Comparison of ENCODE assay signal across 10 mouse cellular contexts in genomic region chr3:107103041-107103440, GRCm38 (mm10). TPM values are rescaled to one million over a fixed set of nuclear protein-coding genes. Genes with fewer than 3 reads are reported as not detected.
DNase-seq lines count a peak whose midpoint lies in the region; ATAC-seq lines count a peak whose summit lies in the region.
"Had no signal": no experiment of that assay in that cellular context is flagged by ENCODE, and none has a peak within 500 bp of the region (broad histone marks: within the 10 kb centered on the region; RNA-seq: fewer than 3 reads in every experiment).

No protein-coding gene starts in this region.

- H3K9ac ChIP-seq in heart, embryonic 14.5 days (ENCODE audit: low read length): no peak overlapping the region
- H3K9ac ChIP-seq in embryonic facial prominence, embryonic 14.5 days (ENCODE audit: low read depth, low read length): no peak overlapping the region
- no peak overlapping the region for H3K9ac ChIP-seq in limb, embryonic 15.5 days
- H3K9ac ChIP-seq: liver, embryonic 13.5 days had no signal

- no peak overlapping the region for H3K27ac ChIP-seq in heart, embryonic 14.5 days (replicated peaks in 1 of 2; ENCODE audit: control insufficient read depth in 1 of 2, insufficient read depth in 1 of 2, low read depth in 2 of 2, low read length in 2 of 2)
- H3K27ac ChIP-seq in heart, embryonic 10.5 days: no peak overlapping the region
- H3K27ac ChIP-seq in brown adipose tissue, adult 24 weeks (replicated peaks; ENCODE audit: low read depth, low read length): no peak overlapping the region
- no peak overlapping the region for H3K27ac ChIP-seq in embryonic facial prominence, embryonic 14.5 days (replicated peaks; ENCODE audit: low read depth, low read length)
- no peak overlapping the region for H3K27ac ChIP-seq in limb, embryonic 15.5 days
- H3K27ac ChIP-seq: kidney, postnatal 0 days; liver, embryonic 13.5 days had no signal

- peaks cover 62% of the 10 kb centered on the region for H3K27me3 ChIP-seq in heart, embryonic 14.5 days (ENCODE audit: control insufficient read depth, insufficient read depth, low read length)
- peaks cover 72% of the 10 kb centered on the region for H3K27me3 ChIP-seq in heart, embryonic 10.5 days (ENCODE audit: insufficient read depth, poor library complexity, severe bottlenecking)
- H3K27me3 ChIP-seq in embryonic facial prominence, embryonic 14.5 days (replicated peaks; ENCODE audit: control insufficient read depth, insufficient read depth, low read length): peaks cover 53% of the 10 kb centered on the region
- peaks cover 77% of the 10 kb centered on the region for H3K27me3 ChIP-seq in limb, embryonic 15.5 days

- H3K4me1 ChIP-seq in heart, embryonic 14.5 days (ENCODE audit: control insufficient read depth in 2 of 2, insufficient read depth in 2 of 2, low read length in 2 of 2): peaks cover 4 to 11% of the 10 kb centered on the region in 2 experiments; a peak in 3 of 4 replicates
- H3K4me1 ChIP-seq in heart, embryonic 10.5 days: peaks cover 21% of the 10 kb centered on the region
- H3K4me1 ChIP-seq in brown adipose tissue, adult 24 weeks (ENCODE audit: control insufficient read depth, insufficient read depth, insufficient read length, low read length): peaks cover 3% of the 10 kb centered on the region; the same call in 1 of the 2 replicates
- H3K4me1 ChIP-seq in embryonic facial prominence, embryonic 14.5 days (ENCODE audit: control insufficient read depth, insufficient read depth, low read length): peaks cover 8% of the 10 kb centered on the region; the same call in 1 of the 2 replicates
- peaks cover 19% of the 10 kb centered on the region for H3K4me1 ChIP-seq in limb, embryonic 15.5 days
- H3K4me1 ChIP-seq: liver, embryonic 13.5 days had no signal

- no peaks in the 10 kb centered on the region for H3K36me3 ChIP-seq in heart, embryonic 14.5 days (ENCODE audit: control insufficient read depth, insufficient read depth, low read length)
- H3K36me3 ChIP-seq in heart, embryonic 10.5 days: no peaks in the 10 kb centered on the region
- H3K36me3 ChIP-seq in embryonic facial prominence, embryonic 14.5 days (ENCODE audit: control insufficient read depth, insufficient read depth, low read length): no peaks in the 10 kb centered on the region
- H3K36me3 ChIP-seq in limb, embryonic 15.5 days: no peaks in the 10 kb centered on the region
- H3K36me3 ChIP-seq: liver, embryonic 13.5 days had no signal

- H3K4me2 ChIP-seq in heart, embryonic 14.5 days (ENCODE audit: low read length): peak overlapping the region; percentile 99; the same call in 1 of the 2 replicates
- H3K4me2 ChIP-seq in embryonic facial prominence, embryonic 14.5 days (ENCODE audit: low read depth, low read length): peak overlapping the region; percentile 98; the same call in 1 of the 2 replicates
- H3K4me2 ChIP-seq in limb, embryonic 15.5 days: peak overlapping the region; percentile 97; the same call in 1 of the 2 replicates

- H3K4me3 ChIP-seq in heart, embryonic 14.5 days (ENCODE audit: control insufficient read depth in 1 of 2, insufficient read depth in 1 of 2, low read depth in 1 of 2, low read length in 2 of 2): no peak overlapping the region
- H3K4me3 ChIP-seq in heart, embryonic 10.5 days: no peak overlapping the region
- 0 out of 2 replicates have a peak overlapping the region, but pooled peaks have one; percentile 57 for H3K4me3 ChIP-seq in brown adipose tissue, adult 24 weeks (ENCODE audit: insufficient read depth, low read depth, low read length)
- peak overlapping the region; percentile 57; the same call in 1 of the 2 replicates for H3K4me3 ChIP-seq in embryonic facial prominence, embryonic 14.5 days (ENCODE audit: low read depth, low read length)
- H3K4me3 ChIP-seq in limb, embryonic 15.5 days: no peak overlapping the region

- no peaks in the 10 kb centered on the region for H3K9me3 ChIP-seq in heart, embryonic 14.5 days (ENCODE audit: control insufficient read depth, low read length)
- no peaks in the 10 kb centered on the region for H3K9me3 ChIP-seq in heart, embryonic 10.5 days
- H3K9me3 ChIP-seq in embryonic facial prominence, embryonic 14.5 days (ENCODE audit: control insufficient read depth, low read length): no peaks in the 10 kb centered on the region
- no peaks in the 10 kb centered on the region for H3K9me3 ChIP-seq in limb, embryonic 15.5 days
- H3K9me3 ChIP-seq: liver, embryonic 13.5 days had no signal

- DNase-seq in heart, embryonic 10.5 days (ENCODE audit: low spot score): no peak
- no peak for DNase-seq in embryonic facial prominence, embryonic 14.5 days (ENCODE audit: low spot score)
- DNase-seq in thymus, postnatal 4 days: no peak
- DNase-seq in spleen, postnatal 10 days (ENCODE audit: low spot score in 2 of 2): no peak
- DNase-seq in heart, postnatal 36 days: no peak
- DNase-seq: liver, embryonic 13.5 days had no signal

- ATAC-seq in heart, embryonic 14.5 days (ENCODE audit: insufficient number of reproducible peaks, insufficient read depth, low FRiP score, low read depth): no peak
- ATAC-seq in embryonic facial prominence, embryonic 14.5 days (ENCODE audit: low read depth): no peak
- no peak for ATAC-seq in limb, embryonic 15.5 days (ENCODE audit: insufficient number of reproducible peaks, low FRiP score, low TSS enrichment, low read depth)

- intact Hi-C loops in heart, postnatal 36 days (cut with DNase I): no loop called here

- 58% methylated on average over 7 of the region's 7 CpGs for WGBS in heart, embryonic 14.5 days
- WGBS in heart, embryonic 10.5 days: 49% methylated on average over 7 of the region's 7 CpGs
- 60% methylated on average over 7 of the region's 7 CpGs for WGBS in embryonic facial prominence, embryonic 14.5 days
- WGBS in limb, embryonic 15.5 days: 70% methylated on average over 7 of the region's 7 CpGs

RNA-seq across cellular contexts. Expression of gene Kcna2, which starts 2.1 kb away (rescaled TPM):
- polyA plus RNA-seq in heart, embryonic 14.5 days (2014; fragmentation: Nextera tagmentation; extraction: Ambion mirVana): 0.03 and 0.05 TPM in 2 replicates
- polyA plus RNA-seq in heart, embryonic 10.5 days (2016; fragmentation: Nextera tagmentation; extraction: Ambion mirVana): not detected in 2 replicates
- 1.3 and 1.6 TPM in 2 replicates for polyA plus RNA-seq in brown adipose tissue, adult 24 weeks (2012; ENCODE audit: insufficient read depth, insufficient read length, missing spikeins)
- polyA plus RNA-seq in embryonic facial prominence, embryonic 14.5 days (2014; fragmentation: Nextera tagmentation; extraction: Ambion mirVana): 0.42 and 0.46 TPM in 2 replicates
- polyA plus RNA-seq in limb, embryonic 15.5 days (2015; fragmentation: Nextera tagmentation; extraction: Ambion mirVana): 0.14 and 0.22 TPM in 2 replicates
- 1 to 10 TPM; 1.6 to 1.8 TPM for total RNA-seq in heart, postnatal 36 days (2021)

Comparison
In these comparisons a context has a peak if more than half of its experiments do, and no peak if none do; other contexts are left out.
1. H3K4me3 ChIP-seq: peak in brown adipose tissue, adult 24 weeks (single experiment) and embryonic facial prominence, embryonic 14.5 days (single experiment); none in heart, embryonic 14.5 days (0 of 2), heart, embryonic 10.5 days (single experiment) and limb, embryonic 15.5 days (single experiment).
2. Peak in every context shown above with its lines, with median percentiles within 50 percentile points of each other: H3K4me2 ChIP-seq.